Mouse (Mus musculus): Measurements from ENCODE around the gene Chrng.

The Chrng gene

DNA sequence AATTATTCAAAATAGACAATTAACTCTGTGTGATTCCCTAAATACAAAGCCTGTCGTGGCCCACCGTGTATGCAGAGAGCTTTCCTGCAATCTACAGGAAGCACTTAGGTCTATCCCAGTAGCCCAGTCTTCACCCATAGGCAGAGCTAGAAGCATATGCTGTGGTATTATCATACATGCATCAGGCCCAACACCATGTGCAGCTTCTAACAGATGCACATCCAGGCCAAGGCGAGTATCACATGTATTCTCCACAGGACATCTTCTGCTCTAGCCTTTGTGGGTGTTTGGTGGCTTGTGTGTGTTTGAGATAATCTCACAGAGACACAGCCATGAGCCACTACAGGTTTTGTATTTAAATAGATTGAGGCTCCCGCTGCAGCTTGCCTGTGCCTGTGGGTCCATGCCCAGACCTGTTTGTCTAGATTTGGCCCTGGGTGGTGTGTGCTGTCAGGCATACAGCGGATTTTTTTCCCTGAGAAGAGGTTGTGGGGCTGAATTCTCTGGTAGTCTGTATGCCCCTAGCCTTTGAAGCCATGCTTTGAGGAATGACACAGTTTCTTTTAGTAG is 47.7 kb downstream of the Chrng start:
- no peak for DNase-seq (ENCODE audit: low read depth, low spot score)

DNA sequence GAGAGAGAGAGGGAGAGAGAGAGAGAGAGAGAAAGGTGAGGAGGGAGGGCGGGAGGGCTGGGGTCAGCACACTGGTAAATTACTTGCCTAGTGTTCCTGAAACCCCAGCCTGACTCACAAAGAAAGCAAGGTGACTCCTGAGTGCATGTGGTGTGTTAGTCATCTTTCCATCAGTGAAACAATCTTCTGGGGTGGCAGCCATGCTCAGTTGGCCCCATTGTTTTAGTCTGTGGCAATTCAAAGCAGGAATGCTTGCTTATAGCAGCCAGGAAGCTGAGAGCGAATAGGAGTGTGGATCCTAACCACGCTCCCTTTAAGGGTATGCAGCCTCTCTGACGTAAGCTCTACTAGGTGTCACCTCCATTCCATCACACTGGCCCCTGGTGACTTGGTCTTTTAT is 50.7 kb downstream of the Chrng start:
- DNase-seq (ENCODE audit: low read depth, low spot score): no peak

DNA sequence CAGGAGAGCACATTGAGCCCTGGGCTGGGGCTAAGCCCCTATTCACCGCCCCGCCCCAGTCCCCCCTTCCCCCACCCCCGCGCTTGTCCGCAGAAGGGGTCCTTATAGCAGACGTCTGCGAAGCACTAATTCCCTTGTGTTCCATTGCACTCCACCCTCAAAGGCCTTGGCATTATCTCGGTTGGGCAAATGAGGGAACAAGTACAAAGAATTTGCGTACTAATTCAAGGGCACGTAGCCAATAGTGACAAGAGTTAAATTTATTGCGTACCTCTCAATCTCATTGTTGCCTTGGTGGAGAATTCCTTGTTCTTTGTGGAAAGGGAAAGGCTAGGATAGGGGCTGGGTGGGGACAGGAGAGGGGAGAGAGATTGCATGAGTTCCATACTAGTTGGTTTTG is 53.2 kb downstream of the Chrng start:
- DNase-seq (ENCODE audit: low read depth, low spot score): no peak

DNA sequence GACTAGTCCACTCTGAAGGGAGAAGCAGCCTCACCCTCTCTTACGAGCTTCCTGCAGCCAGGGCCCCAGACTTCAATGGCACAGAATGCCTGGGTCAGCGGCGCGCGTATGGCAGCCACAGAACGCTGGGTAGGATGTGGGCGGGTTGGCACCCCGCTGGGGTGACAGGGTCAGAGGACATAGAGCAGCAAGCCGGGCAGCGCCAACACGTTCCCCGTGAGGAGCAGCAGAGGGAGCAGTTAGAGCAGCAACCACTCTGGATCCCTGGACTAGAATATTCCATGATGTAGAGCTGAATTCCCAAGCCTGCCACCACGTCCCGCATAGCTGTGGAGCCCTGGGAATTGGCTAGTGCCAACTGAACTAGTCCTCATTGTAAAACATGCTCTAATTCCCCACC is 54.0 kb downstream of the Chrng start:
- peak; percentile 51 for DNase-seq (ENCODE audit: low read depth, low spot score)

DNA sequence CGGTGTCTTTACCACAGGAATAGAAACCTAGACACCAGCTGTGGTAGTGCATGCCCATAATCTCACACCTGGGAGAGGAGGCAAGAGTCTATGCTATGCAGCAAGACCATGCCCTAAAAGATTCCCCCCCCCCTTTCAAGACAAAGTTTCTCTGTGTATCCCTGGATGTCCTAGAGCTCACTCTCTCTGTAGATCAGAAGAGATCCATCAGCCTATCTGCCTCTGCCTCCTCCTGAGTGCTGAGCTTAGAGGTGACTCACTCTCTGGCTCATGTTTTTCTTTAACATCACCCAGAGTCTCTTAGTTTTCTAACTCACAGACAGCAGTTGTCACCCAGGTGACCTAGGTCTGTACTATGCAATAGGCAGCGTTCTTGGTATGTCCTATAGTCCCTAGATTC is 54.9 kb downstream of the Chrng start:
- DNase-seq (ENCODE audit: low read depth, low spot score): no peak

Measured in ES-CJ7 (cell line).